ENCODE assay signal across 11 mouse cellular contexts in the genomic region with DNA sequence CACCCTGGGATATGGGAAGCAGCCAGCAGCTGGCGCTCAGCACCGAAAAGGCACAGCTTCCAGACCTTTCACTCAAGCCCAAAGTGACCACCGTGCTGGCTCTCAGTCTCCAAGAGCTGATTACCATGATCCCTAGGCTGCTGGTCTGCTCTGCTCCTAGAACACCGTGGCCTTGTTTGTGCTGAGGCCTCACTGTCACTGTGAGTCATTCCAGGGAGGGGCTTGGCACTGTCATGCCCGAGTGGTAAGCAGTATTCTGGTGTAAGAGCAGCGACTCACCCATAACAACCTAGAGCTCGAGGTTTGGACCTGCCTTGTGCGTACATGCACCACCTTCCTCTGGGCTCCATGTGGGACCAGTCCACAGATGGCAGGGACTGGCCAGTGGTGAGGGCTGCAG.
DNase-seq lines count a peak whose midpoint lies in the region; ATAC-seq and TF ChIP-seq lines count a peak whose summit lies in the region.
"Had no signal": no experiment of that assay in that cellular context is flagged by ENCODE, and none has a peak within 500 bp of the region (broad histone marks: within the 10 kb centered on the region; RNA-seq: fewer than 3 reads in every experiment).

No protein-coding gene starts in this region.

- no peaks in the 10 kb centered on the region for H3K36me3 ChIP-seq in hindbrain, postnatal 0 days (ENCODE audit: insufficient read depth, low read length)
- no peaks in the 10 kb centered on the region; the same call in 1 of the 2 replicates for H3K36me3 ChIP-seq in hindbrain, embryonic 13.5 days
- H3K36me3 ChIP-seq in heart, embryonic 10.5 days = peaks cover 29% of the 10 kb centered on the region
- H3K36me3 ChIP-seq: liver, embryonic 15.5 days had no signal

- H3K4me2 ChIP-seq in hindbrain, postnatal 0 days (ENCODE audit: low read depth, low read length) = no peak overlapping the region
- no peak overlapping the region for H3K4me2 ChIP-seq in hindbrain, embryonic 13.5 days
- H3K4me2 ChIP-seq: liver, embryonic 15.5 days; neural tube, embryonic 13.5 days had no signal

- 65% methylated on average over 8 of the region's 8 CpGs for WGBS in hindbrain, postnatal 0 days
- 82% methylated on average over 8 of the region's 8 CpGs for whole genome bisulfite sequencing in hindbrain, embryonic 13.5 days
- 67% methylated on average over 8 of the region's 8 CpGs for WGBS in heart, embryonic 10.5 days

- TF ChIP-seq CTCF in hindbrain, postnatal 0 days (IDR thresholded peaks at IDR 0.05; ENCODE audit: low read depth) = peak; percentile 32

- no peaks in the 10 kb centered on the region for H3K27me3 ChIP-seq in hindbrain, postnatal 0 days (ENCODE audit: insufficient read depth, low read length)
- no peaks in the 10 kb centered on the region for H3K27me3 ChIP-seq in hindbrain, embryonic 13.5 days
- 0 out of 2 replicates have a peak, but pooled peaks cover 3% of the 10 kb centered on the region for H3K27me3 ChIP-seq in heart, embryonic 10.5 days (ENCODE audit: insufficient read depth, poor library complexity, severe bottlenecking)
- H3K27me3 ChIP-seq: liver, embryonic 15.5 days; neural tube, embryonic 13.5 days had no signal

- H3K9me3 ChIP-seq in hindbrain, postnatal 0 days (ENCODE audit: low read length) = no peaks in the 10 kb centered on the region
- H3K9me3 ChIP-seq in hindbrain, embryonic 13.5 days = no peaks in the 10 kb centered on the region
- no peaks in the 10 kb centered on the region for H3K9me3 ChIP-seq in heart, embryonic 10.5 days
- H3K9me3 ChIP-seq: liver, embryonic 15.5 days; neural tube, embryonic 13.5 days had no signal

- DNase-seq in hindbrain, postnatal 0 days (ENCODE audit: low spot score) = no peak
- DNase-seq in 3134 (ENCODE audit: extremely low read depth, insufficient read length, low spot score) = peak; percentile 81
- peak; percentile 93 for DNase-seq in adrenal gland, adult 2 months
- no peak for DNase-seq in heart, embryonic 10.5 days (ENCODE audit: low spot score)
- no peak for DNase-seq in right cerebral cortex, postnatal 14 days
- DNase-seq in spleen, postnatal 36 days (ENCODE audit: low spot score in 2 of 2) = no peak
- DNase-seq in left cerebral cortex, adult 18-20 months (ENCODE audit: low spot score in 2 of 2) = no peak
- DNase-seq: kidney, adult 8-10 months had no signal

- H3K9ac ChIP-seq in hindbrain, postnatal 0 days (replicated peaks; ENCODE audit: low read length) = no peak overlapping the region
- H3K9ac ChIP-seq in hindbrain, embryonic 13.5 days = no peak overlapping the region
- H3K9ac ChIP-seq: liver, embryonic 15.5 days; neural tube, embryonic 13.5 days had no signal

- H3K27ac ChIP-seq in hindbrain, postnatal 0 days = no peak overlapping the region
- no peak overlapping the region for H3K27ac ChIP-seq in hindbrain, embryonic 13.5 days
- 0 out of 2 replicates have a peak overlapping the region, but pooled peaks have one; percentile 16 for H3K27ac ChIP-seq in heart, embryonic 10.5 days
- H3K27ac ChIP-seq: liver, embryonic 15.5 days; neural tube, embryonic 13.5 days had no signal

- H3K4me1 ChIP-seq in hindbrain, postnatal 0 days (ENCODE audit: insufficient read depth, low read length) = peaks cover 12% of the 10 kb centered on the region; the same call in 1 of the 2 replicates
- peaks cover 59% of the 10 kb centered on the region for H3K4me1 ChIP-seq in hindbrain, embryonic 13.5 days (replicated peaks)
- H3K4me1 ChIP-seq in heart, embryonic 10.5 days = peaks cover 15% of the 10 kb centered on the region

- peak; percentile 18; the same call in 1 of the 2 replicates for ATAC-seq in hindbrain, postnatal 0 days
- ATAC-seq in hindbrain, embryonic 13.5 days (ENCODE audit: low FRiP score) = no peak

- no peak overlapping the region for H3K4me3 ChIP-seq in hindbrain, postnatal 0 days (ENCODE audit: low read length)
- no peak overlapping the region for H3K4me3 ChIP-seq in hindbrain, embryonic 13.5 days
- no peak overlapping the region for H3K4me3 ChIP-seq in heart, embryonic 10.5 days
- H3K4me3 ChIP-seq: liver, embryonic 15.5 days; neural tube, embryonic 13.5 days had no signal

Comparison
In these comparisons a context has a peak if more than half of its experiments do, and no peak if none do; other contexts are left out.
1. DNase-seq: peak in 3134 (single experiment) and adrenal gland, adult 2 months (single experiment); none in hindbrain, postnatal 0 days (single experiment), heart, embryonic 10.5 days (single experiment), right cerebral cortex, postnatal 14 days (single experiment), spleen, postnatal 36 days (0 of 2) and left cerebral cortex, adult 18-20 months (0 of 2).